Mouse (Mus musculus) adrenal gland, adult 10 weeks (tissue): ENCODE data around the gene Gm10220. TPM values are rescaled to one million over a fixed set of nuclear protein-coding genes. Genes with fewer than 3 reads are reported as not detected.

Experiments
- polyA plus RNA-seq: library from polyadenylated mRNA; stranded (reverse); fragments of 350-450 nt; fragmentation: Illumina TruSeq; extraction: RNeasy Lipid Tissue Mini Kit (QIAGEN cat#74804); gene quantifications from one replicate; pipeline ENCODE4 v1.2.3, GENCODE M21; 2014; ENCODE audit warnings: low read depth, low replicate concordance

Gm10220 gene
- not detected for polyA plus RNA-seq

DNA sequence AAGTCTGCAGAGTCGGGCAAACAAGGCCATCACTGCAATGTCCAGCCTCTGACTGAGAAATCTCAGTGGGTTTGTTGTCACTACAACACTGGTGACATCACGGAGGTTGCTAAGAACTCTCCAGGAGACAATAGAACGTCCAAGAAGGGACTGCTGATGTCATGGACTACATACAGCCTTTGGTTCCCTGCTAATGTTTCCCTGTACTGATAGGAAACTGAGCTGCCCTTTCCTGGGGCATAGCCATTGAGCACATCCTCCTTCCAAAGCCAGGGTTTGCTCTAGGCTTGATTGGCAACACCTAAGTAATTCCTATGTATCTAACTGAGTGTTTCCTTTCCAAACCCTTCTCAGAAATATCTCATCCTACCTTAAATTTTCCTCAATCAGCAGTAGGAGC, at the start of gene Gm10220:
Gm10220 (minus strand) TSS at position 101 of the 400 bp plus-strand sequence.

DNA sequence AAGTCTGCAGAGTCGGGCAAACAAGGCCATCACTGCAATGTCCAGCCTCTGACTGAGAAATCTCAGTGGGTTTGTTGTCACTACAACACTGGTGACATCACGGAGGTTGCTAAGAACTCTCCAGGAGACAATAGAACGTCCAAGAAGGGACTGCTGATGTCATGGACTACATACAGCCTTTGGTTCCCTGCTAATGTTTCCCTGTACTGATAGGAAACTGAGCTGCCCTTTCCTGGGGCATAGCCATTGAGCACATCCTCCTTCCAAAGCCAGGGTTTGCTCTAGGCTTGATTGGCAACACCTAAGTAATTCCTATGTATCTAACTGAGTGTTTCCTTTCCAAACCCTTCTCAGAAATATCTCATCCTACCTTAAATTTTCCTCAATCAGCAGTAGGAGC, 16.0 kb downstream of the Gm10220 start, which contains the start of gene 5031410I06Rik:
5031410I06Rik (minus strand) TSS at position 101 of the 400 bp plus-strand sequence.

DNA sequence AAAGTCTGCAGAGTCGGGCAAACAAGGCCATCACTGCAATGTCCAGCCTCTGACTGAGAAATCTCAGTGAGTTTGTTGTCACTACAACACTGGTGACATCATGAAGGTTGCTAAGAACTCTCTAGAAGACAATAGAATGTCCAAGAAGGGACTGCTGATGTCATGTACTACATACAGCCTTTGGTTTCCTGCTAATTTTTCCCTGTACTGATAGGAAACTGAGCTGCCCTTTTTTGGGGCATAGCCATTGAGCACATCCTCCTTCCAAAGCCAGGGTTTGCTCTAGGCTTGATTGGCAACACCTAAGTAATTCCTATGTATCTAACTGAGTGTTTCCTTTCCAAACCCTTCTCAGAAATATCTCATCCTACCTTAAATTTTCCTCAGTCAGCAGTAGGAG, 32.0 kb downstream of the Gm10220 start, which contains the start of gene Gm10471:
Gm10471 (minus strand) TSS at position 101 of the 400 bp plus-strand sequence.

Other genes with a start within 250 kb of the Gm10220 start
- not detected for gene Gm21663, start 179.0 kb downstream of the Gm10220 start, polyA plus RNA-seq
- gene Gm21671, start 167.0 kb downstream of the Gm10220 start, polyA plus RNA-seq, result not detected
- not detected for gene Gm21680, start 148.8 kb downstream of the Gm10220 start, polyA plus RNA-seq
- gene Gm21698, start 132.8 kb downstream of the Gm10220 start, polyA plus RNA-seq, result not detected
- gene Gm1979, start 116.6 kb downstream of the Gm10220 start, polyA plus RNA-seq, result not detected
- not detected for gene Gm5862, start 98.5 kb downstream of the Gm10220 start, polyA plus RNA-seq
- 0.17 TPM for gene Speer4a, start 81.9 kb downstream of the Gm10220 start, polyA plus RNA-seq
- gene Gm7347, start 62.8 kb downstream of the Gm10220 start, polyA plus RNA-seq, result not detected
- gene Gm10471, start 32.1 kb downstream of the Gm10220 start, polyA plus RNA-seq, result not detected
- gene 5031410I06Rik, start 16.1 kb downstream of the Gm10220 start, polyA plus RNA-seq, result not detected
- gene Gm7361, start 136.3 kb upstream of the Gm10220 start, polyA plus RNA-seq, result 0.87 TPM